Mouse (Mus musculus): Measurements from ENCODE around the gene Gm20388. TPM values are rescaled to one million over a fixed set of nuclear protein-coding genes. Genes with fewer than 3 reads are reported as not detected.
"Not testable (repeated sequence)": the region's sequence is repeated elsewhere in the genome, so short reads cannot be mapped to it uniquely, and the experiment has no call there.

Gm20388 gene
- total and polyA plus RNA-seq, 2 experiments from 2014 or later: 17.3 TPM; not detected in 1

GRCm38 (mm10) chr8:120361301-120361700 is 450.7 kb downstream of the Gm20388 start:
- Histone ChIP-seq H3K27ac (ENCODE audit: low read depth) (no peak overlapping the region), H3K4me3 (ENCODE audit: low read depth, low read length) (no peak overlapping the region), H3K9ac (replicated peaks; ENCODE audit: low read depth, low read length) (no peak overlapping the region), H3K4me1 (ENCODE audit: control insufficient read depth, insufficient read depth) (peaks cover 12% of the 10 kb centered on the region; the same call in 1 of the 2 replicates), H3K4me2 (ENCODE audit: low read depth, low read length) (no peak overlapping the region), H3K9me3 (replicated peaks; ENCODE audit: control insufficient read depth, low read length) (no peaks in the 10 kb centered on the region), H3K27me3 (ENCODE audit: control insufficient read depth, insufficient read depth, low read length) (no peaks in the 10 kb centered on the region), H3K36me3 (replicated peaks; ENCODE audit: control insufficient read depth, insufficient read depth, low read length) (no peaks in the 10 kb centered on the region)
- ATAC-seq (ENCODE audit: insufficient read depth, low read depth): no peak
- TF ChIP-seq EP300 (IDR thresholded peaks at IDR 0.05; ENCODE audit: low read depth) (no peak), CTCF (IDR thresholded peaks at IDR 0.05; ENCODE audit: low read depth) (no peak)
- WGBS: 68% methylated on average over 7 of the region's 8 CpGs
- DNase-seq (ENCODE audit: low spot score): no peak

- ATAC-seq (ENCODE audit: insufficient read depth, low read depth) (peak; percentile 24), DNase-seq (ENCODE audit: low spot score) (peak; percentile 63)
- Histone ChIP-seq H3K4me1 (ENCODE audit: control insufficient read depth, insufficient read depth) (peaks cover 23% of the 10 kb centered on the region; the same call in 1 of the 2 replicates), H3K27ac (ENCODE audit: low read depth) (peak overlapping the region; percentile 54), H3K9me3 (replicated peaks; ENCODE audit: control insufficient read depth, low read length) (no peaks in the 10 kb centered on the region), H3K36me3 (replicated peaks; ENCODE audit: control insufficient read depth, insufficient read depth, low read length) (no peaks in the 10 kb centered on the region), H3K27me3 (ENCODE audit: control insufficient read depth, insufficient read depth, low read length) (no peaks in the 10 kb centered on the region), H3K4me3 (ENCODE audit: low read depth, low read length) (no peak overlapping the region), H3K9ac (replicated peaks; ENCODE audit: low read depth, low read length) (no peak overlapping the region), H3K4me2 (ENCODE audit: low read depth, low read length) (no peak overlapping the region)
- WGBS: 42% methylated on average over 10 of the region's 10 CpGs
- TF ChIP-seq CTCF (IDR thresholded peaks at IDR 0.05; ENCODE audit: low read depth) (peak; percentile 65), EP300 (IDR thresholded peaks at IDR 0.05; ENCODE audit: low read depth) (peak; percentile 72; the same call in 1 of the 2 replicates)
These were observed 453.0 kb downstream of the Gm20388 start for GRCm38 (mm10) chr8:120363552-120364071.

- TF ChIP-seq EP300 (IDR thresholded peaks at IDR 0.05; ENCODE audit: low read depth) (no peak), CTCF (IDR thresholded peaks at IDR 0.05; ENCODE audit: low read depth) (peak; percentile 50)
These were observed 453.6 kb downstream of the Gm20388 start for GRCm38 (mm10) chr8:120364093-120364725.

GRCm38 (mm10) chr8:120366840-120367239 is 456.2 kb downstream of the Gm20388 start:
- Histone ChIP-seq H3K9me3 (replicated peaks; ENCODE audit: control insufficient read depth, low read length) (no peaks in the 10 kb centered on the region), H3K9ac (replicated peaks; ENCODE audit: low read depth, low read length) (no peak overlapping the region), H3K27me3 (ENCODE audit: control insufficient read depth, insufficient read depth, low read length) (no peaks in the 10 kb centered on the region), H3K4me3 (ENCODE audit: low read depth, low read length) (no peak overlapping the region), H3K27ac (ENCODE audit: low read depth) (no peak overlapping the region), H3K4me1 (ENCODE audit: control insufficient read depth, insufficient read depth) (peaks cover 49% of the 10 kb centered on the region), H3K36me3 (replicated peaks; ENCODE audit: control insufficient read depth, insufficient read depth, low read length) (no peaks in the 10 kb centered on the region), H3K4me2 (ENCODE audit: low read depth, low read length) (no peak overlapping the region)
- no peak for DNase-seq (ENCODE audit: low spot score)
- ATAC-seq (ENCODE audit: insufficient read depth, low read depth): no peak
- 78% methylated on average over 6 of the region's 6 CpGs for WGBS
- TF ChIP-seq EP300 (IDR thresholded peaks at IDR 0.05; ENCODE audit: low read depth) (no peak), CTCF (IDR thresholded peaks at IDR 0.05; ENCODE audit: low read depth) (no peak)

More at GRCm38 (mm10) chr8:120364093-120364725, 453.6 kb downstream of the Gm20388 start:
- Histone ChIP-seq H3K4me3 (ENCODE audit: low read depth, low read length) (no peak overlapping the region), H3K4me2 (ENCODE audit: low read depth, low read length) (no peak overlapping the region), H3K36me3 (replicated peaks; ENCODE audit: control insufficient read depth, insufficient read depth, low read length) (no peaks in the 10 kb centered on the region), H3K27ac (ENCODE audit: low read depth) (peak overlapping the region; percentile 54), H3K9me3 (replicated peaks; ENCODE audit: control insufficient read depth, low read length) (no peaks in the 10 kb centered on the region), H3K9ac (replicated peaks; ENCODE audit: low read depth, low read length) (no peak overlapping the region), H3K27me3 (ENCODE audit: control insufficient read depth, insufficient read depth, low read length) (no peaks in the 10 kb centered on the region), H3K4me1 (ENCODE audit: control insufficient read depth, insufficient read depth) (peaks cover 25% of the 10 kb centered on the region)
- peak; percentile 5; the same call in 1 of the 2 replicates for ATAC-seq (ENCODE audit: insufficient read depth, low read depth)
- DNase-seq (ENCODE audit: low spot score): no peak
- WGBS: 36% methylated on average over 7 of the region's 7 CpGs

- not testable (repeated sequence) for H3K9ac ChIP-seq (replicated peaks; ENCODE audit: low read depth, low read length); H3K4me2 ChIP-seq (ENCODE audit: low read depth, low read length); DNase-seq (ENCODE audit: low spot score); ATAC-seq (ENCODE audit: insufficient read depth, low read depth); H3K36me3 ChIP-seq (replicated peaks; ENCODE audit: control insufficient read depth, insufficient read depth, low read length); H3K9me3 ChIP-seq (replicated peaks; ENCODE audit: control insufficient read depth, low read length); H3K27me3 ChIP-seq (ENCODE audit: control insufficient read depth, insufficient read depth, low read length); H3K4me3 ChIP-seq (ENCODE audit: low read depth, low read length)
- Histone ChIP-seq H3K4me1 (ENCODE audit: control insufficient read depth, insufficient read depth) (peaks cover 60% of the 10 kb centered on the region), H3K27ac (ENCODE audit: low read depth) (peak overlapping the region; percentile 82)
- WGBS: 76% methylated on average over 1 of the region's 1 CpGs
These were observed 457.6 kb downstream of the Gm20388 start for GRCm38 (mm10) chr8:120368191-120368590.
